Mouse (Mus musculus) ES-E14 (cell line): ENCODE data around the gene Taar4. TPM values are rescaled to one million over a fixed set of nuclear protein-coding genes. Genes with fewer than 3 reads are reported as not detected.

Source experiments
- DNase-seq: peaks from one replicate; pipeline ENCODE4 v3.0.0-alpha.2; 2013; ENCODE audit warnings: low read depth, low spot score
- H3K27ac ChIP-seq: 2 replicates; pipeline ENCODE4 v1.5.1; 2012; ENCODE audit warnings: low read depth, mild to moderate bottlenecking, low read length, moderate library complexity, mixed read lengths; ENCODE audit not compliant: poor library complexity, insufficient read depth, severe bottlenecking
- H3K36me3 ChIP-seq: 2 replicates; pipeline ENCODE4 v1.6.1; 2012; ENCODE audit warnings: mild to moderate bottlenecking, low read length, moderate library complexity, mixed read lengths; ENCODE audit not compliant: control insufficient read depth, poor library complexity, insufficient read depth, severe bottlenecking
- H3K4me1 ChIP-seq, 2 experiments: fragments of 150-350 bp in 1 of 2; sonication (generic) in 1 of 2; 2 replicates each; pipeline ENCODE4 v1.6.1; 2012; ENCODE audit warnings: low read length in 2 of 2, mild to moderate bottlenecking in 1 of 2, mixed read lengths in 1 of 2; ENCODE audit not compliant: control insufficient read depth in 2 of 2, insufficient read depth in 2 of 2, poor library complexity in 1 of 2
- H3K4me3 ChIP-seq, 2 experiments: fragments of 150-350 bp in 1 of 2; sonication (generic) in 1 of 2; 2 replicates each; pipeline ENCODE4 v1.5.1; 2012; ENCODE audit warnings: low read length in 2 of 2, low read depth in 1 of 2, mild to moderate bottlenecking in 1 of 2, mixed read lengths in 1 of 2; ENCODE audit not compliant: insufficient read depth in 1 of 2, poor library complexity in 1 of 2, severe bottlenecking in 1 of 2
- H3K9ac ChIP-seq: 2 replicates; pipeline ENCODE4 v1.6.1; 2012; ENCODE audit warnings: low read depth, mild to moderate bottlenecking, low read length, mixed read lengths; ENCODE audit not compliant: poor library complexity, insufficient read depth, severe bottlenecking
- H3K9me3 ChIP-seq: fragments of 150-350 bp; sonication (generic); 2 replicates; pipeline ENCODE4 v1.6.1; 2012; ENCODE audit warnings: low read depth, mild to moderate bottlenecking, low read length; ENCODE audit not compliant: control insufficient read depth, insufficient read depth
- CHD2 ChIP-seq: IDR thresholded peaks from 2 replicates; pipeline ENCODE4 v1.6.1; 2014; ENCODE audit warnings: mild to moderate bottlenecking, low read depth, low read length, inconsistent platforms
- HCFC1 ChIP-seq: IDR thresholded peaks from 2 replicates; pipeline ENCODE4 v1.6.1; 2012; ENCODE audit warnings: low read length, inconsistent platforms, borderline replicate concordance; ENCODE audit not compliant: insufficient read depth
- MAFK ChIP-seq: IDR thresholded peaks from 2 replicates; pipeline ENCODE4 v1.6.1; 2014; ENCODE audit warnings: mild to moderate bottlenecking, low read depth, low read length, inconsistent platforms; ENCODE audit not compliant: insufficient read depth
- ZC3H11A ChIP-seq: IDR thresholded peaks from 2 replicates; pipeline ENCODE4 v1.6.1; 2012; ENCODE audit warnings: low read depth, mild to moderate bottlenecking, inconsistent platforms, low read length, borderline replicate concordance
- ZNF384 ChIP-seq: IDR thresholded peaks from 2 replicates; pipeline ENCODE4 v1.6.1; 2012; ENCODE audit warnings: low read depth, low read length, inconsistent platforms
- in situ Hi-C, 2 experiments: fragments of 600-800 bp; cut with MboI; formaldehyde crosslinking; loops; one replicate each; pipeline ENCODE4 v1.15.1; 2025; ENCODE audit warnings: low sequenced_read_pairs in 2 of 2, inconsistent platforms in 1 of 2; ENCODE audit not compliant: unreplicated experiment in 2 of 2
- total RNA-seq: library from RNA; depleted of rRNA; stranded (reverse); fragments of 300-350 nt; gene quantifications from 2 replicates; pipeline ENCODE4 v1.2.3, GENCODE M21; 2012

Gene Taar4
- total RNA-seq, 1 experiment, result not detected

DNA sequence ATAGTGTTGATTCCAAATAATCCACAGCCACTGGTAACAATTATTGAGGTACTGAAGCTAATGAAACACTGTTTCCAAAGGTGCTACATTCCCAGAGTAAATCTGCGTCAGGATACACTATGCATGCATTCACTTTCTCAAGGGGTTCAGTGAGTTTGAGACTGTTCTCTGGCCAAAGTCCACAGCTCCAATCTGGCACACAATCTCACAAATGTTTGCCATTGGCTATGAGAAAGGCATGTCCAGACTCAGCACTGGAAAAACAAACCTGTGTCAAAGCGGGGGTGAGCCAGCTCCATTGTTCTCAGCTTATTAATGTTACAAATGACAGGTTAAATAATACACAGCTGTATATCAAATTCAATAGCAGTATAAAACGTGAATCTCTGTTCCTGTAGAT is 1.2 kb upstream of the Taar4 start:
- no peak overlapping the region for H3K9ac ChIP-seq
- TF ChIP-seq ZNF384 (no peak), HCFC1 (no peak), CHD2 (no peak), ZC3H11A (no peak), MAFK (no peak)
- H3K36me3 ChIP-seq, result no peaks in the 10 kb centered on the region
- H3K4me3 ChIP-seq, result no peak overlapping the region
- no peaks in the 10 kb centered on the region; a peak in 1 of 4 replicates for H3K4me1 ChIP-seq
- DNase-seq, result no peak
- no peak overlapping the region for H3K27ac ChIP-seq
- in situ Hi-C loops, result loop anchor here in 1 of 2 experiments (25.0 kb wide), 1 partner anchor 653 kb away; no protein-coding TSS in a partner anchor
- H3K9me3 ChIP-seq, result no peaks in the 10 kb centered on the region

- Histone ChIP-seq H3K36me3 (no peaks in the 10 kb centered on the region), H3K4me3 (no peak overlapping the region), H3K27ac (no peak overlapping the region), H3K9ac (no peak overlapping the region), H3K9me3 (no peaks in the 10 kb centered on the region), H3K4me1 (no peaks in the 10 kb centered on the region)
- in situ Hi-C loops, result loop anchor here in 1 of 2 experiments (25.0 kb wide), 1 partner anchor 649 kb away; no protein-coding TSS in a partner anchor
- no peak for DNase-seq
- TF ChIP-seq CHD2, result no peak
- no peak for TF ChIP-seq MAFK
- no peak for TF ChIP-seq ZC3H11A
- no peak for TF ChIP-seq ZNF384
- TF ChIP-seq HCFC1, result no peak
These were observed 3.1 kb downstream of the Taar4 start for GRCm38 (mm10) chr10:23963444-23963843.

GRCm38 (mm10) chr10:23964921-23965610 is 4.8 kb downstream of the Taar4 start:
- no peaks in the 10 kb centered on the region for H3K9me3 ChIP-seq
- no peaks in the 10 kb centered on the region for H3K4me1 ChIP-seq
- H3K9ac ChIP-seq, result no peak overlapping the region
- DNase-seq, result no peak
- no peaks in the 10 kb centered on the region for H3K36me3 ChIP-seq
- no peak for TF ChIP-seq MAFK
- TF ChIP-seq HCFC1, result no peak
- no peak for TF ChIP-seq ZC3H11A
- no peak for TF ChIP-seq ZNF384
- TF ChIP-seq CHD2, result no peak
- in situ Hi-C loops, result loop anchor here in 1 of 2 experiments (25.0 kb wide), 1 partner anchor 647 kb away; no protein-coding TSS in a partner anchor
- H3K27ac ChIP-seq, result no peak overlapping the region
- H3K4me3 ChIP-seq, result no peak overlapping the region

DNA sequence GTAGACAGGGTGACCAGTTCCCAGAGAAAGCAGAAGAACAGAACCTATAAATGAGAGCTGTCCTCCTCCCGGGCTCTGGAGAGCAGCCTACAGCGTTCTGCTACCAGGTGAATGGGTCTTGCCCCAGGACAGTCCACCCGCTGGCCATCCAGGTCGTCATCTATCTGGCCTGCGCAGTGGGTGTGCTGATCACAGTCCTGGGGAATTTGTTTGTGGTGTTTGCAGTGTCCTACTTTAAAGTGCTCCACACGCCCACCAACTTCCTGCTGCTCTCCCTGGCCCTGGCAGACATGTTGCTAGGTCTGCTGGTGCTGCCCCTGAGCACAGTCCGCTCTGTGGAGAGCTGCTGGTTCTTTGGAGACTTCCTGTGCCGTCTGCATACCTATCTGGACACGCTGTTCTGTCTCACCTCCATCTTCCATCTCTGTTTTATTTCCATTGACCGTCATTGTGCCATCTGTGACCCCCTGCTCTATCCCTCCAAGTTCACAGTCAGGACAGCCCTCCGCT is 10.4 kb downstream of the Taar4 start, which contains the start of gene Taar5:
Gene Taar5, plus strand, starts transcription at position 51 of the 510 bp plus-strand sequence.
- in situ Hi-C loops, result loop anchor here in 1 of 2 experiments (25.0 kb wide), 1 partner anchor 642 kb away; no protein-coding TSS in a partner anchor
- Histone ChIP-seq H3K9ac (no peak within 1 kb of the TSS), H3K4me3 (no peak within 1 kb of the TSS), H3K4me1 (0 out of 4 replicates have a peak, but pooled peaks cover 0 to 2% of the 10 kb centered on the region in 2 experiments), H3K9me3 (no peaks in the 10 kb centered on the region), H3K27ac (no peak within 1 kb of the TSS), H3K36me3 (no peaks in the 10 kb centered on the region)
- DNase-seq, result no peak
- TF ChIP-seq ZC3H11A (no peak), ZNF384 (no peak), CHD2 (no peak)
